Comparison of ENCODE assay signal across 8 mouse cellular contexts in genomic region chr1:74662253-74662865, GRCm38 (mm10). TPM values are rescaled to one million over a fixed set of nuclear protein-coding genes. Genes with fewer than 3 reads are reported as not detected.
DNase-seq lines count a peak whose midpoint lies in the region; ATAC-seq and TF ChIP-seq lines count a peak whose summit lies in the region.

No protein-coding gene starts in this region.

- no peak for TF ChIP-seq CTCF in left cerebral cortex, adult 2 months (IDR thresholded peaks at IDR 0.05)
- TF ChIP-seq CTCF in bone marrow macrophage, adult 2 months (IDR thresholded peaks at IDR 0.05; ENCODE audit: low read depth, low read length) = no peak
- TF ChIP-seq CTCF in forebrain, postnatal 0 days (IDR thresholded peaks at IDR 0.05; ENCODE audit: low read depth) = no peak

- peak overlapping the region; percentile 91 for H3K27ac ChIP-seq in left cerebral cortex, adult 2 months
- H3K27ac ChIP-seq in bone marrow macrophage, adult 2 months (ENCODE audit: insufficient read depth, low read depth, low read length) = no peak overlapping the region
- peak overlapping the region; percentile 62 for H3K27ac ChIP-seq in forebrain, postnatal 0 days (ENCODE audit: low read depth, low read length)

- peak overlapping the region; percentile 98 for H3K4me3 ChIP-seq in left cerebral cortex, adult 2 months
- peak overlapping the region; percentile 95 for H3K4me3 ChIP-seq in bone marrow macrophage, adult 2 months (ENCODE audit: insufficient read depth, low read length)
- H3K4me3 ChIP-seq in forebrain, postnatal 0 days (ENCODE audit: low read depth, low read length) = peak overlapping the region; percentile 76

- intact Hi-C loops in left cerebral cortex, adult 2 months (cut with DNase I) = no loop called here
- intact Hi-C loops in left cerebral cortex, postnatal 36 days (cut with DNase I) = loop anchor here (10.0 kb wide), 1 partner anchor 78 kb away; the partner anchor contains the start of genes Bcs1l and Zfp142

- no peak for ATAC-seq in forebrain, postnatal 0 days
- peak; percentile 18; the same call in 1 of the 2 replicates for ATAC-seq in megakaryocyte-erythroid progenitor cell, adult 5-6 weeks (replicated peaks; ENCODE audit: low FRiP score, low TSS enrichment, poor library complexity, severe bottlenecking)
- ATAC-seq in megakaryocyte progenitor cell, adult 5-6 weeks (replicated peaks; ENCODE audit: poor library complexity) = no peak; the same call in 1 of the 2 replicates

- TF ChIP-seq POLR2A in bone marrow macrophage, adult 2 months (IDR thresholded peaks at IDR 0.05; ENCODE audit: borderline replicate concordance, low read depth, low read length) = no peak

- peak overlapping the region; percentile 62 for H3K9ac ChIP-seq in forebrain, postnatal 0 days

- no peaks in the 10 kb centered on the region for H3K9me3 ChIP-seq in forebrain, postnatal 0 days (ENCODE audit: low read length)

- no peaks in the 10 kb centered on the region for H3K27me3 ChIP-seq in forebrain, postnatal 0 days (ENCODE audit: insufficient read depth, low read length)

- no peaks in the 10 kb centered on the region for H3K36me3 ChIP-seq in forebrain, postnatal 0 days (ENCODE audit: insufficient read depth)

- H3K4me2 ChIP-seq in forebrain, postnatal 0 days (ENCODE audit: low read depth) = peak overlapping the region; percentile 59

- 2% methylated on average over 13 of the region's 13 CpGs for WGBS in forebrain, postnatal 0 days

- H3K4me1 ChIP-seq in bone marrow macrophage, adult 2 months (ENCODE audit: control insufficient read depth, insufficient read depth, low read length) = peaks cover 6% of the 10 kb centered on the region
- H3K4me1 ChIP-seq in forebrain, postnatal 0 days (ENCODE audit: insufficient read depth) = peaks cover 6% of the 10 kb centered on the region; the same call in 1 of the 2 replicates

- no peak for DNase-seq in left cerebral cortex, adult 2 months (ENCODE audit: extremely low spot score in 1 of 2, low spot score in 2 of 2)
- DNase-seq in left cerebral cortex, postnatal 36 days (ENCODE audit: low spot score in 2 of 2) = no peak
- peak; percentile 15 for DNase-seq in forebrain, postnatal 0 days
- DNase-seq in left cerebral cortex, adult 11 months (ENCODE audit: low spot score) = no peak
- DNase-seq in thymus, adult 18-20 months = no peak

RNA-seq across cellular contexts. Expression of gene Ttll4, which starts 0.8 kb away (rescaled TPM):
- total RNA-seq in left cerebral cortex, adult 2 months (2021) = 10 to 100 TPM; 22.1 to 24.1 TPM
- 10 to 100 TPM; 15.1 to 33.5 TPM for total RNA-seq in left cerebral cortex, postnatal 36 days (2021)
- 15.3 and 22.1 TPM in 2 replicates for polyA plus RNA-seq in bone marrow macrophage, adult 2 months (2012; ENCODE audit: insufficient read depth, insufficient read length, missing spikeins)
- total RNA-seq in forebrain, postnatal 0 days (2014; rRNA removed) = 18.9 and 31.3 TPM in 2 replicates
- 2.2 and 4.5 TPM in 2 replicates for polyA plus RNA-seq in forebrain, postnatal 0 days (2015; fragmentation: Nextera tagmentation; extraction: Ambion mirVana)
- total RNA-seq in megakaryocyte-erythroid progenitor cell, adult 5-6 weeks (2014; fragmentation: Nextera tagmentation) = 46.8 and 55.5 TPM in 2 replicates
- total RNA-seq in megakaryocyte-erythroid progenitor cell, adult 5-6 weeks (2017) = 19.8 and 38.2 TPM in 2 replicates
- 16.6 and 27.2 TPM in 2 replicates for total RNA-seq in megakaryocyte progenitor cell, adult 5-6 weeks (2015)
- 19.6 and 21.9 TPM in 2 replicates for total RNA-seq in megakaryocyte progenitor cell, adult 5-6 weeks (2017)

RNA-seq across cellular contexts. Expression of gene Cyp27a1, which starts 51.0 kb away (rescaled TPM):
- total RNA-seq in left cerebral cortex, adult 2 months (2021) = 1 to 10 TPM; 1.7 to 4.5 TPM
- total RNA-seq in left cerebral cortex, postnatal 36 days (2021) = 1 to 10 TPM; 2.3 to 3.3 TPM
- polyA plus RNA-seq in bone marrow macrophage, adult 2 months (2012; ENCODE audit: insufficient read depth, insufficient read length, missing spikeins) = 165 and 189 TPM in 2 replicates
- total RNA-seq in forebrain, postnatal 0 days (2014; rRNA removed) = 1.3 and 1.6 TPM in 2 replicates
- polyA plus RNA-seq in forebrain, postnatal 0 days (2015; fragmentation: Nextera tagmentation; extraction: Ambion mirVana) = 1.5 and 1.6 TPM in 2 replicates
- total RNA-seq in megakaryocyte-erythroid progenitor cell, adult 5-6 weeks (2014; fragmentation: Nextera tagmentation) = 2.0 TPM in 1 of 2 replicates, not detected in the other
- total RNA-seq in megakaryocyte-erythroid progenitor cell, adult 5-6 weeks (2017) = 1.9 TPM in 1 of 2 replicates, not detected in the other
- 2.4 and 10.6 TPM in 2 replicates for total RNA-seq in megakaryocyte progenitor cell, adult 5-6 weeks (2015)
- 4.5 and 5.2 TPM in 2 replicates for total RNA-seq in megakaryocyte progenitor cell, adult 5-6 weeks (2017)
